Mouse (Mus musculus) stomach, embryonic 14.5 days (tissue): ENCODE data around the gene Elmod1. TPM values are rescaled to one million over a fixed set of nuclear protein-coding genes. Genes with fewer than 3 reads are reported as not detected.

ENCODE experiments used
- ATAC-seq: fragments of 200-750 bp; cut with Nextera tagmentation; 2 replicates; pipeline ENCODE4 v1.8.0; 2017; ENCODE audit warnings: low read depth, moderate TSS enrichment; ENCODE audit not compliant: insufficient number of reproducible peaks, insufficient read depth, low FRiP score
- H3K27ac ChIP-seq: fragments of 300-500 bp; sonication (generic); 2 replicates; pipeline ENCODE4 v1.5.1; 2014; ENCODE audit warnings: mild to moderate bottlenecking, low read length, moderate library complexity, mixed read lengths
- H3K27me3 ChIP-seq: fragments of 300-500 bp; sonication (generic); 2 replicates; pipeline ENCODE4 v1.6.1; 2014; ENCODE audit warnings: low read length, control low read depth, mixed read lengths; ENCODE audit not compliant: control insufficient read depth, insufficient read depth
- H3K36me3 ChIP-seq: fragments of 300-500 bp; sonication (generic); 2 replicates; pipeline ENCODE4 v1.6.1; 2014; ENCODE audit warnings: mild to moderate bottlenecking, control low read depth, low read length, moderate library complexity, mixed read lengths; ENCODE audit not compliant: control insufficient read depth, insufficient read depth
- H3K4me1 ChIP-seq: fragments of 300-500 bp; sonication (generic); 2 replicates; pipeline ENCODE4 v1.6.1; 2014; ENCODE audit warnings: low read length, control low read depth, mixed read lengths; ENCODE audit not compliant: control insufficient read depth, insufficient read depth
- H3K4me2 ChIP-seq: fragments of 300-500 bp; sonication (generic); replicated peaks from 2 replicates; pipeline ENCODE4 v1.6.1; 2014; ENCODE audit warnings: low read depth, low read length, control low read depth
- H3K4me3 ChIP-seq: fragments of 300-500 bp; sonication (generic); 2 replicates; pipeline ENCODE4 v1.5.1; 2014; ENCODE audit warnings: low read depth, low read length, control low read depth
- H3K9ac ChIP-seq: fragments of 300-500 bp; sonication (generic); replicated peaks from 2 replicates; pipeline ENCODE4 v1.6.1; 2014; ENCODE audit warnings: low read depth, mild to moderate bottlenecking, control low read depth, low read length, moderate library complexity, mixed read lengths
- H3K9me3 ChIP-seq: fragments of 300-500 bp; sonication (generic); 2 replicates; pipeline ENCODE4 v1.6.1; 2016; ENCODE audit warnings: low read depth, low read length, control low read depth; ENCODE audit not compliant: control insufficient read depth
- WGBS: fragments of 180-500 bp; shearing (Covaris S2); extraction: QIAGEN DNeasy Blood & Tissue Kit; methylation state at CpG from one replicate; pipeline ENCODE4 v1.1.7; 2014; 5-methylcytosine and 5-hydroxymethylcytosine counted together
- polyA plus RNA-seq: library from polyadenylated mRNA; unstranded; fragments of >200 nt; fragmentation: Nextera tagmentation; extraction: Ambion mirVana; gene quantifications from 2 replicates; pipeline ENCODE4 v1.2.1, GENCODE M21; 2014

The Elmod1 gene
- polyA plus RNA-seq, 1 experiment from 2014 or later, result 0.35 TPM

GRCm38 (mm10) chr9:53973929-53974327 is 1.2 kb downstream of the Elmod1 start:
- ATAC-seq, result no peak
- Histone ChIP-seq H3K27ac (no peak overlapping the region), H3K9ac (no peak overlapping the region), H3K4me2 (peak overlapping the region; percentile 87), H3K4me3 (peak overlapping the region; percentile 42; the same call in 1 of the 2 replicates), H3K27me3 (peaks cover 34% of the 10 kb centered on the region), H3K4me1 (0 out of 2 replicates have a peak, but pooled peaks cover 3% of the 10 kb centered on the region), H3K36me3 (no peaks in the 10 kb centered on the region), H3K9me3 (no peaks in the 10 kb centered on the region)
- 24% methylated on average over 13 of the region's 13 CpGs for WGBS

- H3K4me1 ChIP-seq, result 0 out of 2 replicates have a peak, but pooled peaks cover 3% of the 10 kb centered on the region
- H3K36me3 ChIP-seq, result no peaks in the 10 kb centered on the region
- no peak overlapping the region for H3K4me2 ChIP-seq
- H3K27ac ChIP-seq, result no peak overlapping the region
- H3K4me3 ChIP-seq, result no peak overlapping the region
- ATAC-seq, result no peak
- H3K9ac ChIP-seq, result no peak overlapping the region
- WGBS, result 68% methylated on average over 5 of the region's 5 CpGs
- H3K27me3 ChIP-seq, result peaks cover 34% of the 10 kb centered on the region
- no peaks in the 10 kb centered on the region for H3K9me3 ChIP-seq
Measured at GRCm38 (mm10) chr9:53973241-53973640, 1.9 kb downstream of the Elmod1 start.

- H3K9me3 ChIP-seq, result no peaks in the 10 kb centered on the region
- H3K27me3 ChIP-seq, result peaks cover 34% of the 10 kb centered on the region
- no peak overlapping the region for H3K4me3 ChIP-seq
- ATAC-seq, result no peak
- no peak overlapping the region for H3K9ac ChIP-seq
- H3K4me1 ChIP-seq, result 0 out of 2 replicates have a peak, but pooled peaks cover 3% of the 10 kb centered on the region
- no peak overlapping the region for H3K4me2 ChIP-seq
- no peak overlapping the region for H3K27ac ChIP-seq
- H3K36me3 ChIP-seq, result no peaks in the 10 kb centered on the region
Measured at GRCm38 (mm10) chr9:53972358-53972757, 2.7 kb downstream of the Elmod1 start.

- no peak for ATAC-seq
- Histone ChIP-seq H3K27ac (no peak overlapping the region), H3K27me3 (no peaks in the 10 kb centered on the region), H3K9me3 (no peaks in the 10 kb centered on the region), H3K36me3 (no peaks in the 10 kb centered on the region), H3K9ac (no peak overlapping the region), H3K4me3 (no peak overlapping the region), H3K4me2 (no peak overlapping the region), H3K4me1 (no peaks in the 10 kb centered on the region)
- WGBS, result 63% methylated on average over 9 of the region's 9 CpGs
Measured at GRCm38 (mm10) chr9:53967610-53968368, 7.3 kb downstream of the Elmod1 start.

- WGBS, result 47% methylated on average over 11 of the region's 11 CpGs
- ATAC-seq, result no peak
- no peaks in the 10 kb centered on the region for H3K36me3 ChIP-seq
Measured at GRCm38 (mm10) chr9:53957021-53957420, 18.1 kb downstream of the Elmod1 start.

GRCm38 (mm10) chr9:53954853-53955252 is 20.2 kb downstream of the Elmod1 start:
- Histone ChIP-seq H3K4me3 (no peak overlapping the region), H3K9ac (no peak overlapping the region), H3K36me3 (no peaks in the 10 kb centered on the region), H3K4me2 (no peak overlapping the region), H3K9me3 (no peaks in the 10 kb centered on the region), H3K27me3 (no peaks in the 10 kb centered on the region), H3K27ac (no peak overlapping the region), H3K4me1 (0 out of 2 replicates have a peak, but pooled peaks cover 3% of the 10 kb centered on the region)
- ATAC-seq, result no peak
- 38% methylated on average over 6 of the region's 6 CpGs for WGBS

More at GRCm38 (mm10) chr9:53957021-53957420, 18.1 kb downstream of the Elmod1 start:
- Histone ChIP-seq H3K27ac (no peak overlapping the region), H3K9me3 (no peaks in the 10 kb centered on the region), H3K4me2 (no peak overlapping the region), H3K4me1 (0 out of 2 replicates have a peak, but pooled peaks cover 3% of the 10 kb centered on the region), H3K9ac (no peak overlapping the region), H3K4me3 (no peak overlapping the region), H3K27me3 (no peaks in the 10 kb centered on the region)

- Histone ChIP-seq H3K27ac (no peak overlapping the region), H3K4me1 (no peaks in the 10 kb centered on the region), H3K9me3 (no peaks in the 10 kb centered on the region), H3K4me2 (no peak overlapping the region), H3K27me3 (no peaks in the 10 kb centered on the region), H3K9ac (no peak overlapping the region), H3K4me3 (no peak overlapping the region), H3K36me3 (no peaks in the 10 kb centered on the region)
- ATAC-seq, result no peak
- WGBS, result 86% methylated on average over 2 of the region's 2 CpGs
Measured at GRCm38 (mm10) chr9:53947463-53947862, 27.6 kb downstream of the Elmod1 start.

- no peak for ATAC-seq
Measured at GRCm38 (mm10) chr9:53938555-53938954, 36.5 kb downstream of the Elmod1 start.

More at GRCm38 (mm10) chr9:53938555-53938954, 36.5 kb downstream of the Elmod1 start:
- H3K9me3 ChIP-seq, result no peaks in the 10 kb centered on the region
- 60% methylated on average over 3 of the region's 3 CpGs for WGBS
- no peak overlapping the region for H3K4me3 ChIP-seq
- H3K9ac ChIP-seq, result no peak overlapping the region
- no peaks in the 10 kb centered on the region for H3K27me3 ChIP-seq
- no peaks in the 10 kb centered on the region for H3K4me1 ChIP-seq
- H3K36me3 ChIP-seq, result no peaks in the 10 kb centered on the region
- no peak overlapping the region for H3K4me2 ChIP-seq
- H3K27ac ChIP-seq, result no peak overlapping the region
